In the genomic region with DNA sequence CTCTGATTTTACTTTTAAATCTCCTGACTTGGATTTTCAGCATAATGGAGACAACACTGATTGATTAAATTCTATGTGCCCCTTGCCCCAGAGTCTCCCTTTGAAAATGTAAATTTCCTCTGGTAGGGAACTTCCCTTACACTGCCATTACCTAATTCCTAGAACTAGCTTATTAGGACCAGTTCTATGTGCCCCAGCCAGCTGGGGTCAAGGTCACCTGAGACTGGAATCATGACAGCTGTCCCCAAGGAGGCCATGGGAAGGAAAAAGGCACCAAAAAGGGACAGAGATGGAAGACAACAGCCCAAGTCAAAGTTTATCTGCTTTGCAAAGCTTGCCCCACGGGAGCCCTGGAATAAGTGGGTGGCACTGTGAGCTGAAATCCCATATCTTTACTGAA, we compare ENCODE assay signal across 22 mouse cellular contexts. TPM values are rescaled to one million over a fixed set of nuclear protein-coding genes. Genes with fewer than 3 reads are reported as not detected.
DNase-seq lines count a peak whose midpoint lies in the region; ATAC-seq and TF ChIP-seq lines count a peak whose summit lies in the region.
"Had no signal": no experiment of that assay in that cellular context is flagged by ENCODE, and none has a peak within 500 bp of the region (broad histone marks: within the 10 kb centered on the region; RNA-seq: fewer than 3 reads in every experiment).

No protein-coding gene starts in this region.

- H3K27me3 ChIP-seq in hindbrain, embryonic 10.5 days (ENCODE audit: insufficient read depth, poor library complexity, severe bottlenecking) = no peaks in the 10 kb centered on the region
- no peaks in the 10 kb centered on the region for H3K27me3 ChIP-seq in hindbrain, embryonic 13.5 days
- H3K27me3 ChIP-seq in midbrain, embryonic 11.5 days (ENCODE audit: control insufficient read depth, insufficient read depth, low read length) = no peaks in the 10 kb centered on the region
- H3K27me3 ChIP-seq in midbrain, postnatal 0 days (ENCODE audit: insufficient read depth, low read length) = no peaks in the 10 kb centered on the region
- H3K27me3 ChIP-seq: embryonic facial prominence, embryonic 13.5 days; forebrain, embryonic 12.5 days; heart, embryonic 12.5 days; intestine, embryonic 15.5 days; Patski had no signal

- H3K4me1 ChIP-seq in hindbrain, embryonic 10.5 days (replicated peaks) = peaks cover 12% of the 10 kb centered on the region
- H3K4me1 ChIP-seq in hindbrain, embryonic 13.5 days (replicated peaks) = no peaks in the 10 kb centered on the region
- peaks cover 8% of the 10 kb centered on the region for H3K4me1 ChIP-seq in midbrain, embryonic 11.5 days (ENCODE audit: control insufficient read depth, insufficient read depth, low read length)
- H3K4me1 ChIP-seq in midbrain, postnatal 0 days (ENCODE audit: insufficient read depth, low read length) = no peaks in the 10 kb centered on the region
- H3K4me1 ChIP-seq: embryonic facial prominence, embryonic 13.5 days; intestine, embryonic 15.5 days had no signal

- WGBS in hindbrain, embryonic 10.5 days = 66% methylated on average over 1 of the region's 1 CpGs
- WGBS in hindbrain, embryonic 13.5 days = 33% methylated on average over 1 of the region's 1 CpGs
- 69% methylated on average over 1 of the region's 1 CpGs for WGBS in midbrain, embryonic 11.5 days
- WGBS in midbrain, postnatal 0 days = 68% methylated on average over 1 of the region's 1 CpGs

- no peak for TF ChIP-seq CTCF in midbrain, postnatal 0 days (IDR thresholded peaks at IDR 0.05)

- H3K4me2 ChIP-seq in hindbrain, embryonic 13.5 days = no peak overlapping the region
- H3K4me2 ChIP-seq in midbrain, embryonic 11.5 days = no peak overlapping the region
- no peak overlapping the region for H3K4me2 ChIP-seq in midbrain, postnatal 0 days (ENCODE audit: low read depth, low read length, poor library complexity, severe bottlenecking)
- H3K4me2 ChIP-seq: embryonic facial prominence, embryonic 13.5 days; forebrain, embryonic 12.5 days; heart, embryonic 12.5 days; hindbrain, embryonic 14.5 days; intestine, embryonic 15.5 days had no signal

- no peak for ATAC-seq in hindbrain, embryonic 13.5 days (ENCODE audit: low FRiP score)
- no peak for ATAC-seq in midbrain, embryonic 11.5 days (ENCODE audit: low FRiP score)
- ATAC-seq in midbrain, postnatal 0 days (ENCODE audit: low FRiP score) = no peak
- ATAC-seq: activated CD4-positive, CD25-positive, alpha-beta regulatory T cell, adult 4 months; forebrain, embryonic 16.5 days; intestine, embryonic 15.5 days; Patski had no signal

- peak; percentile 21 for DNase-seq in adrenal gland, postnatal 10 days
- no peak for DNase-seq in adrenal gland, adult 18-20 months (ENCODE audit: low spot score in 2 of 2)
- peak; percentile 23 for DNase-seq in hindbrain, embryonic 10.5 days (ENCODE audit: low spot score)
- DNase-seq in midbrain, embryonic 11.5 days (ENCODE audit: low spot score, missing footprints) = peak; percentile 85
- no peak for DNase-seq in midbrain, postnatal 0 days (ENCODE audit: low spot score)
- DNase-seq in urinary bladder, postnatal 10 days (ENCODE audit: low spot score) = no peak
- DNase-seq: cerebellum, adult 11-12 months; cerebellum, adult 9-11 months; cerebellum, postnatal 36 days; gastrocnemius, postnatal 10 days; heart, adult 2 months; heart, postnatal 36 days had no signal

- no peaks in the 10 kb centered on the region for H3K9me3 ChIP-seq in hindbrain, embryonic 10.5 days
- no peaks in the 10 kb centered on the region for H3K9me3 ChIP-seq in hindbrain, embryonic 13.5 days
- H3K9me3 ChIP-seq in midbrain, embryonic 11.5 days (ENCODE audit: control insufficient read depth, low read length) = no peaks in the 10 kb centered on the region
- H3K9me3 ChIP-seq in midbrain, postnatal 0 days (ENCODE audit: low read length) = no peaks in the 10 kb centered on the region
- H3K9me3 ChIP-seq: embryonic facial prominence, embryonic 13.5 days; forebrain, embryonic 12.5 days; heart, embryonic 12.5 days; intestine, embryonic 15.5 days had no signal

- no peak overlapping the region for H3K9ac ChIP-seq in hindbrain, embryonic 13.5 days
- no peak overlapping the region for H3K9ac ChIP-seq in midbrain, embryonic 11.5 days (ENCODE audit: low read length)
- H3K9ac ChIP-seq in midbrain, postnatal 0 days (replicated peaks; ENCODE audit: low read length, poor library complexity, severe bottlenecking) = no peak overlapping the region
- H3K9ac ChIP-seq: embryonic facial prominence, embryonic 13.5 days; forebrain, embryonic 12.5 days; heart, embryonic 12.5 days; hindbrain, embryonic 14.5 days; intestine, embryonic 15.5 days had no signal

- peak overlapping the region; percentile 12; the same call in 1 of the 2 replicates for H3K27ac ChIP-seq in hindbrain, embryonic 10.5 days
- no peak overlapping the region for H3K27ac ChIP-seq in hindbrain, embryonic 13.5 days
- H3K27ac ChIP-seq in midbrain, embryonic 11.5 days (ENCODE audit: low read depth, low read length) = no peak overlapping the region
- H3K27ac ChIP-seq in midbrain, postnatal 0 days (ENCODE audit: low read depth, low read length) = no peak overlapping the region
- H3K27ac ChIP-seq: embryonic facial prominence, embryonic 13.5 days; forebrain, embryonic 12.5 days; heart, adult 2 months; hindbrain, embryonic 14.5 days; intestine, embryonic 15.5 days had no signal

- H3K4me3 ChIP-seq in hindbrain, embryonic 10.5 days = no peak overlapping the region
- no peak overlapping the region for H3K4me3 ChIP-seq in hindbrain, embryonic 13.5 days
- no peak overlapping the region for H3K4me3 ChIP-seq in midbrain, embryonic 11.5 days (ENCODE audit: low read depth, low read length)
- H3K4me3 ChIP-seq in midbrain, postnatal 0 days (ENCODE audit: low read depth, low read length) = no peak overlapping the region
- H3K4me3 ChIP-seq: embryonic facial prominence, embryonic 13.5 days; forebrain, embryonic 12.5 days; heart, adult 2 months; heart, embryonic 12.5 days; intestine, embryonic 15.5 days had no signal

- no peaks in the 10 kb centered on the region for H3K36me3 ChIP-seq in hindbrain, embryonic 10.5 days
- no peaks in the 10 kb centered on the region for H3K36me3 ChIP-seq in hindbrain, embryonic 13.5 days
- no peaks in the 10 kb centered on the region for H3K36me3 ChIP-seq in midbrain, embryonic 11.5 days (ENCODE audit: control insufficient read depth, insufficient read depth, low read length)
- no peaks in the 10 kb centered on the region for H3K36me3 ChIP-seq in midbrain, postnatal 0 days (ENCODE audit: insufficient read depth, low read length)
- H3K36me3 ChIP-seq: embryonic facial prominence, embryonic 13.5 days; forebrain, embryonic 12.5 days; heart, embryonic 12.5 days; intestine, embryonic 15.5 days had no signal

RNA-seq across cellular contexts. Expression of gene Jazf1, which starts 49.4 kb away (rescaled TPM):
- 1 to 10 TPM; 5.0 to 5.4 TPM for total RNA-seq in adrenal gland, postnatal 10 days (2021)
- 1 to 10 TPM; 4.6 to 6.3 TPM for total RNA-seq in adrenal gland, adult 18-20 months (2021)
- polyA plus RNA-seq in hindbrain, embryonic 10.5 days (2016; fragmentation: Nextera tagmentation; extraction: Ambion mirVana) = 4.6 and 6.1 TPM in 2 replicates
- polyA plus RNA-seq in hindbrain, embryonic 13.5 days (2015; fragmentation: Nextera tagmentation; extraction: Ambion mirVana) = 29.2 and 30.4 TPM in 2 replicates
- polyA plus RNA-seq in midbrain, embryonic 11.5 days (2014; fragmentation: Nextera tagmentation; extraction: Ambion mirVana) = 7.1 and 10.1 TPM in 2 replicates
- 44.4 and 55.3 TPM in 2 replicates for total RNA-seq in midbrain, postnatal 0 days (2014; rRNA removed)
- 77.3 and 79.7 TPM in 2 replicates for polyA plus RNA-seq in midbrain, postnatal 0 days (2015; fragmentation: Nextera tagmentation; extraction: Ambion mirVana)
- polyA plus RNA-seq: C2C12 had no signal

Comparison
In these comparisons a context has a peak if more than half of its experiments do, and no peak if none do; other contexts are left out.
1. DNase-seq: peak in adrenal gland, postnatal 10 days (single experiment), hindbrain, embryonic 10.5 days (single experiment) and midbrain, embryonic 11.5 days (single experiment); none in adrenal gland, adult 18-20 months (0 of 2), midbrain, postnatal 0 days (single experiment) and urinary bladder, postnatal 10 days (single experiment).